Mouse (Mus musculus) megakaryocyte, embryonic 14.5 days (primary cell): ENCODE results near the gene Rbm28. TPM values are rescaled to one million over a fixed set of nuclear protein-coding genes. Genes with fewer than 3 reads are reported as not detected.

Experiments used
- H3K27me3 ChIP-seq: replicated peaks from 2 replicates; pipeline ENCODE3; 2012; ENCODE audit warnings: inconsistent platforms
- H3K36me3 ChIP-seq: replicated peaks from 2 replicates; pipeline ENCODE3; 2012; ENCODE audit warnings: low read length, inconsistent platforms, mixed read lengths
- H3K4me1 ChIP-seq: 2 replicates; pipeline ENCODE4 v1.6.1; 2012; ENCODE audit warnings: inconsistent platforms
- H3K4me3 ChIP-seq: replicated peaks from 2 replicates; pipeline ENCODE3; 2012; ENCODE audit warnings: moderate library complexity, mild to moderate bottlenecking, inconsistent platforms
- H3K9me3 ChIP-seq: 2 replicates; pipeline ENCODE4 v1.6.1; 2012; ENCODE audit warnings: inconsistent platforms
- FLI1 ChIP-seq: IDR thresholded peaks from 2 replicates; pipeline ENCODE4 v1.6.1; 2012; ENCODE audit warnings: low read length, inconsistent platforms, mixed read lengths
- GATA1 ChIP-seq: IDR thresholded peaks from 3 replicates; pipeline ENCODE4 v1.6.1; 2012; ENCODE audit warnings: mixed read lengths, low read length, inconsistent platforms, borderline replicate concordance
- polyA plus RNA-seq: library from polyadenylated mRNA; stranded (reverse); fragments of >175 nt; gene quantifications from 2 replicates; pipeline ENCODE4 v1.2.3, GENCODE M21; 2012; ENCODE audit warnings: low replicate concordance; ENCODE audit not compliant: insufficient read depth

Gene Rbm28
- polyA plus RNA-seq = 0.61 and 10.4 TPM in 2 replicates

DNA sequence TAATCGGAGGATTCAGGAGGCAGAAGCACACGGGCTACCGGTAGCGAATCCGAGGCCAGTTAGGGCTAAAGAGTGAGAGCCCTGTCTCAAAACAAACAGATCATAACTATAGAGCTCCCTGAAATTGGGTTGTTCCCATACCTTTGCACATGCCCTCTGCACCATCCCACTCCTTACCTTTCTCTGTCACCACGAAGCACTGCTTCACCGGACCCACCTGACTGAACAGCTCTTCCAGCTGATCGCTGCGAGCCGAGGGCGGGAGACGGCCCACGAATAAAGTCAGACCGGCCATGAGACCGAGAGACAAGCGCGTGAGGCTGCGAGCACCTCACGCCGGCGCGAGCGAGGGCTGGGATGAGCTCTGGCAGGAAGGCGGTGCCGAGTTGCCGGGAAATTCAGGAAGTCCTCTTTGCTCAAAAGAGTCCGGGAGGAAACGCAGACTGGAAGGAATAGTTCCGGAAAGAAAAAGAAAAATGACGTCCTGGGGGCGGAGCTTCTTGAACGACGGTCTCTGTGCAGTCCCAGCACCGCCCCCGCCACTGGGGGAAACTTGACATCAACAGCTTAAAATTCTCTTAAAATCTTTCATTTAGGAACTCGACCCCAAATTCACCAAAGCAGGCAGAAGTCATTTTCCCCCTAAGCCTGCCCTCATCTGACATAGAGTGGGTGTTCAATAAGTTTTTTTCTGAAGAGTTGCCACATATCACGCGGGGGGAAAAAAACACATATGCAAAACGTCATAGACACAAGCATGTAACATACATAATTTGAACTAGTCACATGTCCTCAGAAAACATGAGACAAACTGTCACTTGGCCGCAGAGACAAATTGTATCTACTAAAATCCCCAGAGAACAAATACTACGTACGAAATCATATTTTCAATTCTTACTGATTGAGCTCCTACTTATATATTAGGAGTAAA lies at the start of gene Rbm28:
Gene Rbm28, minus strand, starts transcription at position 693 of the 931 bp plus-strand sequence.
- H3K4me1 ChIP-seq = peaks cover 49% of the 10 kb centered on the region
- H3K27me3 ChIP-seq = peaks cover 26% of the 10 kb centered on the region
- TF ChIP-seq GATA1 = no peak
- H3K4me3 ChIP-seq = peak within 1 kb of the TSS; percentile 98
- no peaks in the 10 kb centered on the region for H3K9me3 ChIP-seq
- peaks cover 8% of the 10 kb centered on the region for H3K36me3 ChIP-seq

DNA sequence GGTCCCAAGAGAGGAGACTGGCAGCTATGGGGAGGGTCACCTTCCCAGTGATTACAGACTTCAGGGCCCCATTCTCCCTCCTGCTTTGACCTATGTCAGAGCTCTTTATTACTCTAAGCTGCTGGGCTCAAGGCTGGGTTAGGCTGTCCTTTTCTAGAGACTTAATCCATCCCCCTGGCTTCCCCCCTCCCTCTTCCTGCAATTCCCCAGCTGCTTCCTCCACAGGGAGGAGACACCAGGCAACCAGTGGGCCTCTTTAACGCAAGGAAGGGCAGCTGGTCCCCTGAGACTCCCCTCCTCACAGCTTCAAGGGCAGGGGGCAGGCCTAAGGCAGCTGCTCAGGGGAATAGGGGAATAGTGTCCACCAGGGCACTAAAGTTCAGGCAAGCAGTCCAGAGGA lies 49.4 kb upstream of the Rbm28 start:
- H3K27me3 ChIP-seq = peaks cover 30% of the 10 kb centered on the region
- peak overlapping the region; percentile 62 for H3K4me3 ChIP-seq
- peaks cover 71% of the 10 kb centered on the region for H3K4me1 ChIP-seq
- H3K9me3 ChIP-seq = no peaks in the 10 kb centered on the region
- TF ChIP-seq FLI1 (no peak), GATA1 (no peak)
- peaks cover 3% of the 10 kb centered on the region for H3K36me3 ChIP-seq

DNA sequence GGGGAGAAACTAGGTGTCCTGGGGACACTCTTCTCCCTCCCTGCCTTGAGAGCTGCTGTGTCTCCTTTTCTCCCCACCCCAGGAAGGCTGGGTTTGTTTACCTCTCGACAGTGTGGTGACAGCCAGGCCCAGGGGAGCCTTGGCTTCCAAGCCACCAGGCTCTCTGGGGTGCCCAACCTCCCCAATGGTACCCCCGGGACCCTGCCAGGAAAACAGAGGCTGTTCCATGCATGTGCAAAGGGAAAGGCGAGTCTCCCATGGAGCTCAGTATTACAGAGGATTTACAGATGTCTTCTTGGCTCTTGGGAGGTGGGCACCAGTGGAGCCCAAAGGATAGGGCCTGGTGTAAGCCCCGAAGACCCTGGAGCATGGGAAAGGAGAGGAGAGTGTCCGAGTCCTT lies 48.6 kb upstream of the Rbm28 start:
- peaks cover 11% of the 10 kb centered on the region for H3K36me3 ChIP-seq
- TF ChIP-seq GATA1 = no peak
- no peak for TF ChIP-seq FLI1
- peak overlapping the region; percentile 23 for H3K4me3 ChIP-seq
- H3K27me3 ChIP-seq = peaks cover 30% of the 10 kb centered on the region
- H3K4me1 ChIP-seq = peaks cover 79% of the 10 kb centered on the region
- H3K9me3 ChIP-seq = no peaks in the 10 kb centered on the region

DNA sequence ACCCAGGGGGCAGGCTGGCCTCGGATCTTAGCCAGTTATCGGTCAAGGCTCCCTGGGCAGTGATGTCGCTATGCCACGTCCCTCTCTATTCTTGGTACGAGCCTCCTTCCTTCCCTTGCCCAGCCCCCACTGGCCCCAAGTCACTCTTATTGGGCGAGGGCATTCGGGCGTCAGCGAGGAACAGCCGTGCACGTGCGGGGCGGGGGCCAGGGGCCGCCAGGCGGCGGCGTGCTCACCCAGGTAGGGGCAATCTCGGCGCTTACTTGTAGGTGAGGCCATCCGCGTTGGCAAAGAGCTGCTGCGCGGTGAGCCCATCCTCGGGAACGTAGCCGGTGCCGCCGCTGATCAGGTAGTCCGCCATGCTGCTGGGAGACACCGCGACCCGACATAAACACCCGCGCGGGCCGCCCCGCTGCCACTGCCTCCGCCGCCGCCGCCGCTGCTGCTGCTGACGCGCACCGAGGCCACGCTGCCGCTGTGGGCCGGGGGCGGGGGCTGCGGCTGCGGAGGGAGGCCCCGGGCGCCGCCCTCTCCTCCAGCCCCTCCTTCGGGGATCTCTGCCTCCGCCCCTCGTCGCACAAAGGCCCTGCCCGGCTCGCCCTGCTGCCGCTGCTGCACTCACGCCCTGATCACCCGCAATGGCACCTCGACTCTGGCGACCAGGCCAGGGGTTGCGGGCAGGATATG lies 47.1 kb upstream of the Rbm28 start:
- TF ChIP-seq GATA1 (no peak), FLI1 (no peak)
- Histone ChIP-seq H3K9me3 (no peaks in the 10 kb centered on the region), H3K27me3 (peaks cover 26% of the 10 kb centered on the region), H3K36me3 (peaks cover 24% of the 10 kb centered on the region), H3K4me1 (peaks cover 92% of the 10 kb centered on the region), H3K4me3 (peak overlapping the region; percentile 97)

DNA sequence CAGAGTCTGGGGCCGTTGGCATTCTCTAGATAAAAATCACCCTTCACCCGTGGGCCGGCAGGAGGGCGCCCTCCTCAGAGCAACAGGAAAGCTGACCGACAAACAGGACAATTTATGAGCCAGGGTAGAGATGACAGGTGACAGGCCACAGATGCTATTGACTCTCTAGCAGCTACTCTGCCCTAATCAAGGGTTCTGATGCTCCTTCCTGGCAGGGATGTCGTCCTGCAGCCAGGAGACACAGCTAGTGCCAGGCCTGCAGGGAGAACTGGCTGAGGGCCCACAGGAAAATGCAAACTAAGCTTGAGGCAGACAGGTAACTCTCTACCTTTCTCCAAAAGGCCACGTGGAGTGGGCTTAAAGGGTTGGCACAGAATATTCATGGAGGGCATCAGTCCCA lies 46.3 kb upstream of the Rbm28 start:
- Histone ChIP-seq H3K9me3 (no peaks in the 10 kb centered on the region), H3K4me1 (peaks cover 89% of the 10 kb centered on the region), H3K4me3 (peak overlapping the region; percentile 97), H3K36me3 (peaks cover 31% of the 10 kb centered on the region), H3K27me3 (peaks cover 25% of the 10 kb centered on the region)
- no peak for TF ChIP-seq GATA1
- TF ChIP-seq FLI1 = no peak

DNA sequence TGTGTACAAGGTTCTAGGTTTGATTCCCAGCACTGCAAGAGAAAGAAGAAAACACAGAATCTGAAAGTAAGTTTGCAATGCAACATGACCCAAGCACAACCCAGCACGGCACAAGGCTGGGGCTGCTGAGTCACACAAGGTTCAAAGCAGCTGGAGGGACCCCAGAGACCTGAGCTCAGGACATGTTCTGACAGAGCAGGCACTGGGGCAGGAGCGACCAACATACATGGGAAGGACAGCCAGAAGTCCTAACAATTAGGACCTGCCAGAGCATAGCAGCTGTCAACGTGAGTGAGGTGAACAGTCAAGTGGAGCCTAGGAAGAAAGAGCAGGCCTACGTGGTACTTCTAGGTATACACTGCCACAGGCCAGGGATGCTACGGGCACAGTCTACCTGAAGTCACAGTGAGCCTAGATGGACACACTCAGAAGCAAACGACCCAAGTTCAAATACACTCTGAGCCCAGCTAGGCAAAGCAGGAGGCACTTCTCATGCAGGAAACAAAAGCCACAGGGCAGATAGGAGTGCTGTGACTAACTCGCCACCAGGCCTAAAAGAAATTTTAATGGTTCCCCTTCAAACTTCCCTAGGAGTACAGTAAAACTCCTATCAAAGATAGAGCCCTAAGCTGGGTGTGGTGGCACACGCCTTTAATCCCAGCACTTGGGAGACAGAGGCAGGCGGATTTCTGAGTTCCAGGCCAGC lies 45.6 kb upstream of the Rbm28 start:
- Histone ChIP-seq H3K4me3 (peak overlapping the region; percentile 83), H3K27me3 (peaks cover 20% of the 10 kb centered on the region), H3K36me3 (peaks cover 38% of the 10 kb centered on the region), H3K4me1 (peaks cover 83% of the 10 kb centered on the region), H3K9me3 (no peaks in the 10 kb centered on the region)
- no peak for TF ChIP-seq GATA1
- no peak for TF ChIP-seq FLI1

DNA sequence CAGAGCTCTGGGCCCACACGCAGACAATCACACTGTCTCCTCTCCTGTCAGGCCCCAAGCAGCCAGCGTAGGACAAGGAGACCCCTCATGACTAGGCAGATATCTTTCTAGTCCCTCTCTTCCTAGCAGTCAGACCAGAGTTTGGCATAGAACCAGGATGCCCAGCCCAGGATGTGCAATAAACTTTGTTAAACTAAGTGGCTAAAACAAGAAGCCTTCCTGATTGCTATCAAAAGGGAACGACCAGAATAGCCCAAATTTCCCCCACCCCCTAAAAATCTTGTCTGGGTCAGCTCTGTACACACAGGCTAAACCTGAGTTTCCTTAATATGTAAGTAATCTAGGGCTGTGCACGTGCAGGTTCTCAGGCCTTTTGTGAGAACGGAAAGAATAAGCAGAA lies 43.4 kb upstream of the Rbm28 start:
- no peak for TF ChIP-seq GATA1
- TF ChIP-seq FLI1 = no peak
- no peaks in the 10 kb centered on the region for H3K9me3 ChIP-seq
- H3K36me3 ChIP-seq = peaks cover 60% of the 10 kb centered on the region
- peaks cover 68% of the 10 kb centered on the region for H3K4me1 ChIP-seq
- peaks cover under 1% of the 10 kb centered on the region for H3K27me3 ChIP-seq
- no peak overlapping the region for H3K4me3 ChIP-seq

DNA sequence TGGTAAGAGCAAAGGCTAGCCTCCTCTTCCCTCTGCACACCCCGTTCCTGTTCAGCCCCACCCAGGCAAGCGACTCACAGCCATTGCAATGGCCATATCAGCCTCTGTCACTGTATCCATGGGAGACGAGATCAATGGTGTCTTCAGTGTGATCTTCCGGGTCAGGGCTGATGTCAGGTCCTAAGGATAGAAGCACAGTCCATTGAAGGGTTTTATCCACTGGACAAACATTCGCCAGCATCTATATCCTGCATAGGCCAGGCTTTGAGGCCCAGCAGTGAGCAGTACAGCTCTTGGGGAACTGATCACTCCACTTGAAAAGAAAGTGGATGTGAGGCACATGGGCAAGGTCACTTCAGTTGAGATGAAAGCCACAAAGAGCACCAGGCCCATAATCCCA lies 42.2 kb upstream of the Rbm28 start:
- Histone ChIP-seq H3K9me3 (no peaks in the 10 kb centered on the region), H3K4me1 (peaks cover 56% of the 10 kb centered on the region), H3K36me3 (peaks cover 72% of the 10 kb centered on the region), H3K27me3 (no peaks in the 10 kb centered on the region), H3K4me3 (no peak overlapping the region)
- TF ChIP-seq FLI1 (no peak), GATA1 (no peak)

DNA sequence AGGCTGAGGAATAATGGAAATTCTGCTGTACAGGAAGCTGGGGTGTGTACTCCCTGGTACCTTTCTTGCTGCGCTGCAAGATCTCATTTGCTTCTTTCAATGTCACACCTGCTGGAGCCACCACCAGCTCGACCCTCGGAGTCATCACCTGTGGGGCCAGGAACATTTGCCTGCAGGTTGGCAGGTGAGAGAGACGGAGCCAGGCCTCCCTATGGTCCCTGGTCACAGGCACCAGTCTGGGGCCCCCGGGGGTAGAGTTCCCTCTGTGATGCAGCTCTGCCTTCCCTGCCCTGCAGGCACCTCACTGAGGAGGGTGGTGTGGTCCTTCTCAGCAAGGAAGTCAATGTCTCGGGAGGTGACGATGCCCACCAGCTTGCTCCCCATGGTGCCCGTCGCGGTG lies 41.2 kb upstream of the Rbm28 start:
- Histone ChIP-seq H3K27me3 (no peaks in the 10 kb centered on the region), H3K36me3 (peaks cover 82% of the 10 kb centered on the region), H3K9me3 (no peaks in the 10 kb centered on the region), H3K4me3 (no peak overlapping the region), H3K4me1 (peaks cover 46% of the 10 kb centered on the region)
- TF ChIP-seq FLI1 (no peak), GATA1 (no peak)
